Mouse (Mus musculus) urinary bladder, adult 18-20 months (tissue): ENCODE measurements around the gene Cyp2c67.
"Not testable (repeated sequence)": the region's sequence is repeated elsewhere in the genome, so short reads cannot be mapped to it uniquely, and the experiment has no call there.

ENCODE experiments used
- DNase-seq, 2 experiments: peaks; one replicate each; pipeline ENCODE4 v3.0.0; 2022; ENCODE audit warnings: low spot score in 2 of 2, mixed read lengths in 2 of 2

Gene Cyp2c67

GRCm38 (mm10) chr19:39648938-39649337, at the start of gene Cyp2c67:
Gene Cyp2c67, minus strand, starts transcription at chr19:39649051.
- no peak for DNase-seq

- not testable (repeated sequence) for DNase-seq
These were observed 16.8 kb upstream of the Cyp2c67 start for GRCm38 (mm10) chr19:39665650-39666049.

GRCm38 (mm10) chr19:39652381-39652780, 3.5 kb upstream of the Cyp2c67 start:
- DNase-seq: no peak

GRCm38 (mm10) chr19:39647519-39647918, 1.3 kb downstream of the Cyp2c67 start:
- DNase-seq: no peak

- DNase-seq: not testable (repeated sequence)
These were observed 4.3 kb downstream of the Cyp2c67 start for GRCm38 (mm10) chr19:39644551-39644950.
